Mouse (Mus musculus) mammary gland, adult 2 months (tissue): ENCODE results near the gene 6030408B16Rik. TPM values are rescaled to one million over a fixed set of nuclear protein-coding genes. Genes with fewer than 3 reads are reported as not detected.

ENCODE experiments used
- polyA plus RNA-seq: library from polyadenylated mRNA; depleted of rRNA; stranded (reverse); fragments of >200 nt; gene quantifications from 2 replicates; pipeline ENCODE4 v1.2.3, GENCODE M21; 2012; ENCODE audit warnings: low replicate concordance; rRNA removed

6030408B16Rik gene
- polyA plus RNA-seq = 0.62 and 0.76 TPM in 2 replicates

GRCm38 (mm10) chr15:101293025-101293621 lies at the start of gene 6030408B16Rik:
Gene 6030408B16Rik (plus strand): TSS chr15:101293212.

GRCm38 (mm10) chr15:101253886-101254795 lies 38.9 kb upstream of the 6030408B16Rik start, which contains the start of gene Nr4a1:
Gene Nr4a1 (plus strand): TSS chr15:101254269.

DNA sequence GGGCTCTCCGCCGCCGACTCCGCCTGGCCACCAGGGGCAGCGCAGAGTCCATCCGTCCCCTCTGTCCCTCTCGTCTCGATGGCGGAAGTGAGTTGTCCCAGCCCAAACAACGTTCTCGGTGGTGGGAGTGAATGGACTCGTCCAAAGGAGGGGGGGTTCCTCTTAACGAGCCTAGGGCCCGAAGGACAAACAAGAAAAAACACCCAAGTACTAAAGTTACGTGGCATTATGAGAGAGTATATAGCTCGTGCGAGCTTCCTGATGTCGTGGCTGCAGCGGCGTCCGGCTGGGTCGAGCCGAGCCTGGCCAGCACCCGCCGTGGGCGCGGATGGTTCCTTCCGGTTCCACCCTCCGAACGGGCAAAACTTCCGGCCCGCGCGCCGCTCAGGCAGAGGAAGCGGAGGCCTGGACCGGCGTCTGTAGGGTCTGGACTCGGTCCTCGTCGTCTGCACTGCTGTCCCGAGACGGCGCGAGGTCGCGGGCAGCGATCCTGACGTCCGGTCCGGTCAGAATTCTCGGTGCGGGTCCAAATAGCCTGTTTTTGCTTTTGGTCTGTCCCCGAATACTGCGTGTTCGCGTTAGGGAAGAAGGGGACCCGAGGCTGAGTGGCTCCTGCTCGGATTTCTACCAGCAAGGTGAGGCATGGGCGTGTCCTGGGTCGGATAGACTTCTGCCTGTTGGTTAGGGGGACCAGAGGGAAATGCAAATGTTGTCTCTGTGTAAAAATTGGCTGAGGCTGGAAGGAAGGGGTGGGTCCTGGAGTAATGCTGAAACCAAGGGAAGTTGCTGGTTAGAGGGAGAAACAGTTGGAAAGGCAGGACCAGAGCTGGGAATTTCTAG lies 8.9 kb upstream of the 6030408B16Rik start, which contains the start of gene Atg101:
Gene Atg101, plus strand, starts transcription at position 362 of the 840 bp plus-strand sequence.

Other genes with a start within 250 kb of the 6030408B16Rik start
- 0.30 and 1.0 TPM in 2 replicates for gene Gm47841, start 245.8 kb upstream of the 6030408B16Rik start, polyA plus RNA-seq
- gene Fignl2, start 214.6 kb upstream of the 6030408B16Rik start, polyA plus RNA-seq = 6.8 and 13.7 TPM in 2 replicates
- gene Ankrd33, start 177.5 kb upstream of the 6030408B16Rik start, polyA plus RNA-seq = 0.12 TPM in 1 of 2 replicates, not detected in the other
- gene Acvrl1, start 164.7 kb upstream of the 6030408B16Rik start, polyA plus RNA-seq = 49.7 and 54.4 TPM in 2 replicates
- gene Acvr1b, start 119.1 kb upstream of the 6030408B16Rik start, polyA plus RNA-seq = 30.8 and 31.6 TPM in 2 replicates
- 7.8 and 21.9 TPM in 2 replicates for gene Grasp, start 69.0 kb upstream of the 6030408B16Rik start, polyA plus RNA-seq
- 28.9 and 38.2 TPM in 2 replicates for gene Nr4a1, start 38.9 kb upstream of the 6030408B16Rik start, polyA plus RNA-seq
- gene Atg101, start 8.9 kb upstream of the 6030408B16Rik start, polyA plus RNA-seq = 29.3 and 31.4 TPM in 2 replicates
- 8.3 and 21.5 TPM in 2 replicates for gene Krt80, start 77.0 kb downstream of the 6030408B16Rik start, polyA plus RNA-seq
- 34.4 and 55.3 TPM in 2 replicates for gene Krt7, start 117.8 kb downstream of the 6030408B16Rik start, polyA plus RNA-seq
- gene Krt87, start 145.6 kb downstream of the 6030408B16Rik start, polyA plus RNA-seq = 0.31 and 0.45 TPM in 2 replicates
- gene Krt88, start 154.5 kb downstream of the 6030408B16Rik start, polyA plus RNA-seq = not detected in 2 replicates
- not detected in 2 replicates for gene Krt81, start 170.5 kb downstream of the 6030408B16Rik start, polyA plus RNA-seq
- gene Krt86, start 180.3 kb downstream of the 6030408B16Rik start, polyA plus RNA-seq = not detected in 2 replicates
- gene Krt83, start 198.3 kb downstream of the 6030408B16Rik start, polyA plus RNA-seq = 0.11 and 0.35 TPM in 2 replicates
- gene Gm49425, start 224.0 kb downstream of the 6030408B16Rik start, polyA plus RNA-seq = not detected in 2 replicates
- gene Krt84, start 239.6 kb downstream of the 6030408B16Rik start, polyA plus RNA-seq = 0.05 TPM in 1 of 2 replicates, not detected in the other